Mouse (Mus musculus) liver, adult 2 months (tissue): Measurements from ENCODE around the gene Atp8a2. TPM values are rescaled to one million over a fixed set of nuclear protein-coding genes. Genes with fewer than 3 reads are reported as not detected.

Source experiments
- DNase-seq: peaks from one replicate; pipeline ENCODE4 v3.0.0-alpha.2; 2011; ENCODE audit warnings: low read depth, low spot score; ENCODE audit errors: extremely low read depth
- H3K27ac ChIP-seq: fragments of 200-500 bp; replicated peaks from 2 replicates; pipeline ENCODE4 v1.5.1; 2012; ENCODE audit warnings: low read depth, mild to moderate bottlenecking, control low read depth, inconsistent platforms, low read length; ENCODE audit not compliant: insufficient read depth
- H3K27me3 ChIP-seq: fragments of 200-500 bp; 2 replicates; pipeline ENCODE4 v1.6.1; 2012; ENCODE audit warnings: mild to moderate bottlenecking, moderate library complexity, low read length, inconsistent platforms; ENCODE audit not compliant: control insufficient read depth, insufficient read depth
- H3K36me3 ChIP-seq: fragments of 200-500 bp; 2 replicates; pipeline ENCODE4 v1.6.1; 2012; ENCODE audit warnings: low read length, inconsistent platforms; ENCODE audit not compliant: control insufficient read depth, insufficient read depth
- H3K4me1 ChIP-seq: fragments of 200-500 bp; 2 replicates; pipeline ENCODE4 v1.6.1; 2011; ENCODE audit warnings: low read length; ENCODE audit not compliant: control insufficient read depth, insufficient read depth
- H3K4me3 ChIP-seq: fragments of 200-500 bp; 2 replicates; pipeline ENCODE4 v1.5.1; 2011; ENCODE audit warnings: low read depth, mild to moderate bottlenecking, control low read depth, low read length, moderate library complexity; ENCODE audit not compliant: insufficient read depth
- H3K79me2 ChIP-seq: fragments of 200-500 bp; 2 replicates; pipeline ENCODE4 v1.6.1; 2012; ENCODE audit warnings: inconsistent platforms, mild to moderate bottlenecking, low read length, moderate library complexity; ENCODE audit not compliant: control insufficient read depth, insufficient read depth
- H3K9ac ChIP-seq: fragments of 200-500 bp; 2 replicates; pipeline ENCODE4 v1.6.1; 2012; ENCODE audit warnings: low read depth, mild to moderate bottlenecking, control low read depth, inconsistent platforms, low read length
- CTCF ChIP-seq: fragments of 200-500 bp; IDR thresholded peaks from 2 replicates; pipeline ENCODE4 v1.5.1; 2011; ENCODE audit warnings: low read depth, low read length, control low read depth
- POLR2A ChIP-seq: fragments of 200-500 bp; IDR thresholded peaks from 2 replicates; pipeline ENCODE4 v1.6.1; 2011; ENCODE audit warnings: low read length, control low read depth; ENCODE audit not compliant: insufficient read depth; ENCODE audit errors: extremely low read depth
- WGBS: fragments of 180-500 bp; shearing (Covaris S2); methylation state at CpG from one replicate; pipeline ENCODE4 v1.1.7; 2018; 5-methylcytosine and 5-hydroxymethylcytosine counted together
- polyA plus RNA-seq: library from polyadenylated mRNA; depleted of rRNA; stranded (reverse); fragments of >200 nt; gene quantifications from 2 replicates; pipeline ENCODE4 v1.2.3, GENCODE M21; 2012
- total RNA-seq: library from RNA; depleted of rRNA; stranded (reverse); fragments of >200 nt; gene quantifications from 2 replicates; pipeline ENCODE4 v1.2.3, GENCODE M21; 2014

Atp8a2 gene
- total and polyA plus RNA-seq, 2 experiments = 0.02 to 0.18 TPM

GRCm38 (mm10) chr14:59638906-59639703, 557.9 kb downstream of the Atp8a2 start:
- H3K9ac ChIP-seq = no peak overlapping the region
- DNase-seq = no peak
- no peak overlapping the region for H3K4me3 ChIP-seq
- H3K27me3 ChIP-seq = no peaks in the 10 kb centered on the region
- no peaks in the 10 kb centered on the region for H3K4me1 ChIP-seq
- WGBS = 41% methylated on average over 7 of the region's 7 CpGs
- H3K79me2 ChIP-seq = no peaks in the 10 kb centered on the region
- no peaks in the 10 kb centered on the region for H3K36me3 ChIP-seq
- TF ChIP-seq CTCF (no peak), POLR2A (no peak)
- H3K27ac ChIP-seq = no peak overlapping the region

- H3K36me3 ChIP-seq = no peaks in the 10 kb centered on the region
- DNase-seq = no peak
- TF ChIP-seq POLR2A = no peak
- no peak for TF ChIP-seq CTCF
- H3K4me3 ChIP-seq = no peak overlapping the region
- no peaks in the 10 kb centered on the region for H3K79me2 ChIP-seq
- no peaks in the 10 kb centered on the region for H3K27me3 ChIP-seq
- H3K4me1 ChIP-seq = no peaks in the 10 kb centered on the region
- H3K27ac ChIP-seq = no peak overlapping the region
- 88% methylated on average over 9 of the region's 9 CpGs for WGBS
- H3K9ac ChIP-seq = no peak overlapping the region
Observed at GRCm38 (mm10) chr14:59633988-59634387, 563.0 kb downstream of the Atp8a2 start.

GRCm38 (mm10) chr14:59633295-59633898, 563.6 kb downstream of the Atp8a2 start:
- no peaks in the 10 kb centered on the region for H3K27me3 ChIP-seq
- no peaks in the 10 kb centered on the region for H3K4me1 ChIP-seq
- no peaks in the 10 kb centered on the region for H3K36me3 ChIP-seq
- H3K4me3 ChIP-seq = no peak overlapping the region
- H3K9ac ChIP-seq = no peak overlapping the region
- H3K27ac ChIP-seq = no peak overlapping the region
- TF ChIP-seq POLR2A (no peak), CTCF (no peak)
- WGBS = 88% methylated on average over 5 of the region's 5 CpGs
- no peaks in the 10 kb centered on the region for H3K79me2 ChIP-seq
- DNase-seq = no peak

- Histone ChIP-seq H3K9ac (no peak overlapping the region), H3K27me3 (no peaks in the 10 kb centered on the region), H3K27ac (no peak overlapping the region), H3K79me2 (no peaks in the 10 kb centered on the region), H3K4me3 (no peak overlapping the region), H3K4me1 (no peaks in the 10 kb centered on the region), H3K36me3 (no peaks in the 10 kb centered on the region)
- WGBS = 96% methylated on average over 6 of the region's 6 CpGs
- no peak for DNase-seq
- TF ChIP-seq CTCF (no peak), POLR2A (no peak)
Observed at GRCm38 (mm10) chr14:59632067-59632466, 564.9 kb downstream of the Atp8a2 start.

GRCm38 (mm10) chr14:59630096-59630495, 566.9 kb downstream of the Atp8a2 start:
- 94% methylated on average over 9 of the region's 9 CpGs for WGBS
- no peak for TF ChIP-seq CTCF
- TF ChIP-seq POLR2A = no peak
- no peak for DNase-seq

GRCm38 (mm10) chr14:59629308-59629707, 567.7 kb downstream of the Atp8a2 start:
- TF ChIP-seq CTCF = no peak
- TF ChIP-seq POLR2A = no peak
- Histone ChIP-seq H3K36me3 (no peaks in the 10 kb centered on the region), H3K27ac (no peak overlapping the region), H3K4me3 (no peak overlapping the region), H3K79me2 (no peaks in the 10 kb centered on the region), H3K4me1 (no peaks in the 10 kb centered on the region), H3K9ac (no peak overlapping the region), H3K27me3 (peaks cover 11% of the 10 kb centered on the region)
- WGBS = 93% methylated on average over 15 of the region's 15 CpGs
- DNase-seq = no peak

More at GRCm38 (mm10) chr14:59630096-59630495, 566.9 kb downstream of the Atp8a2 start:
- H3K4me1 ChIP-seq = no peaks in the 10 kb centered on the region
- peaks cover 10% of the 10 kb centered on the region for H3K27me3 ChIP-seq
- H3K4me3 ChIP-seq = no peak overlapping the region
- no peak overlapping the region for H3K9ac ChIP-seq
- no peaks in the 10 kb centered on the region for H3K36me3 ChIP-seq
- H3K79me2 ChIP-seq = no peaks in the 10 kb centered on the region
- H3K27ac ChIP-seq = no peak overlapping the region
